Mouse (Mus musculus) urinary bladder, postnatal 36 days (tissue): ENCODE measurements around the gene H1f0.
"Not testable (repeated sequence)": the region's sequence is repeated elsewhere in the genome, so short reads cannot be mapped to it uniquely, and the experiment has no call there.

ENCODE experiments used
- DNase-seq, 2 experiments: peaks; one replicate each; pipeline ENCODE4 v3.0.0; 2022; ENCODE audit warnings: low spot score in 2 of 2, mixed read lengths in 1 of 2

The H1f0 gene

DNA sequence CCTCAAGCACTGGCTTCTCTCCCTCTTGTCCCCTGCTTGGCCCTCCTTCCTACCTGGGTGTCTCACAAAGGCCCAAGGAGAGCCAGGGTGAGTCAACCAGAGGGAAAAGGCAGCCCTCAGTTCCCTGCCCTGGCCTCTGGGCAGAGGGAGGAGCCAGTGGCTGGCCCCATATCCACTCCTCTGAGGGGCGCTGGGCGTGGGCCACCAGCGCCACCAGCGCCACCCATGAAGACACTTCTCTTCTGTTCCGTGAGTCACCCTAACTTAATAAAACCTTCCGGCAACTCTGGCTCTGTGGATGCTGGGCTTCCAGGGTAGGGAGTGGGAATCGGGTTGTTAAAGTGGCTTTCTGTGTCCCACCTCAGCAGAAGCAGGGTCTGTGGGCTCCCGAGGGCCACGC lies 22.7 kb upstream of the H1f0 start:
- no peak for DNase-seq

DNA sequence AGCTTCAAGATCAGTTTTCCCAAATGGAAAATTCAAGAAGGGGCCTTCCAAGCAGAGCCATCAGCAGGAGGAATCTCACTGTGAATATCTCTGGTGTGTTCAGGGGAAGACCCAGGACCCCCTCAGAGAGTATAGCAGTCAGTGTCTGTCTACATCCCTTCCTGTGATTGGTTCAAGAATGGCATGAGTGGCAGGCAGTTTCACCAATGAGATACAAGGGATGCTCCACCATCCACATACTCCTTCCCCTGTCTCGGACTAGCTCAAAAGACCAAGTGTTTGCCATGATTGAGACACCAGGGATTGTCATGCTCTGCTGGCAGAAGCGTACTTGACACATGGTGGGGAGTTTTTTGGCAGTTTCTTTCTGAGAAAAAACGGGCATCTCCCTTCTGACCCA lies 21.6 kb upstream of the H1f0 start:
- DNase-seq = no peak

DNA sequence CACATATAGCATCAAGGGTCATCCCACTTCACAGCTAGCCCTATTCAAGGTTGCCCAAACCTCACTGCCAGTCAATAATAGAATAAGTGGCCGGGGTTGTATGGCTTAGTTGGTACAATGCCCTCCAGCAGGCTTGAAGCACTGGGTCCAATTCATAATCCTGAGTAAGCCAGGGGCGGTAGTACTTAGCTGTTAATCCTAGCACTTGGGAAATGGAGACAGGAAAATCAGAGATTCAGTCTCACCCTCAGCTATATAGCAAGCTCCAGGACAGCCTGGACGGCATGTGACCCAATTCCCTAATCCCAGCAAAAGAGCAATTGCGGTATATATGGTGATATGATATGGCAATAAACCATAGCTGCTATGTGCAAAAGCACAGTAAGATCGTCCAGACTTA lies 21.2 kb upstream of the H1f0 start:
- no peak for DNase-seq

DNA sequence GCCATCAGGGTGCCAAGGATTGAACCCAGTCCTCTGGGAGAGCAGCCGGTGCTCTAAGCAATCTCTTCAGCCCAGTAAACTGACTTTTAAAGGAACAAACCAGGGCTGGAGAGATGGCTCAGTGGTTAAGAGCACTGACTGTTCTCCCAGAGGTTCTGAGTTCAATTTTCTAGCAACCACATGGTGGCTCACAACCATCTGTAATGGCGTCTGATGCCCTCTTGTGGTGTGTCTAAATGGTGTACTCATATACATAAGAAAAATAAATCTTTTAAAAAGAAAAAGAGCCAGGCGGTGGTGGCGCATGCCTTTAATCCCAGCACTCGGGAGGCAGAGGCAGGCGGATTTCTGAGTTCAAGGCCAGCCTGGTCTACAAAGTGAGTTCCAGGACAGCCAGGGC lies 20.4 kb upstream of the H1f0 start:
- not testable (repeated sequence) for DNase-seq

DNA sequence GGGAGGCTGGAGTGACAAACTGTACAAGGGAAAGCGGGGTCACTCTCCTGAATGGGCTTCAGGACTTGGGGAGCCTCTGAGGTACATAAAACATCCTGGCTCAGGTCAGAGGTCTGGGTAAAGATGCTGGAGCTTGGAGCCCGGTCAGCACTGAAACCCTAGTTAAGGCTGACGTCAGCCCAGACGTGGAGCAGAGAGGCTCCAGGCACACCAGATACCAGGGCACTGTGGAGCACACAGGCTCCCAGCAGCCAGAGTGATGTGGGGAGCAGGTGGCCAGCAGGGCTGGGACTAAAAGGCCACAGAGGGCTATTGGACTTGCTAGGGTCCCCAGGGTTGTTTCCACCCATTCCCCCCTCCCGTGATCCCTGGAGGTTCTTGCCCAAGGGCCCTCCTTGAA lies 18.5 kb upstream of the H1f0 start:
- DNase-seq = no peak

DNA sequence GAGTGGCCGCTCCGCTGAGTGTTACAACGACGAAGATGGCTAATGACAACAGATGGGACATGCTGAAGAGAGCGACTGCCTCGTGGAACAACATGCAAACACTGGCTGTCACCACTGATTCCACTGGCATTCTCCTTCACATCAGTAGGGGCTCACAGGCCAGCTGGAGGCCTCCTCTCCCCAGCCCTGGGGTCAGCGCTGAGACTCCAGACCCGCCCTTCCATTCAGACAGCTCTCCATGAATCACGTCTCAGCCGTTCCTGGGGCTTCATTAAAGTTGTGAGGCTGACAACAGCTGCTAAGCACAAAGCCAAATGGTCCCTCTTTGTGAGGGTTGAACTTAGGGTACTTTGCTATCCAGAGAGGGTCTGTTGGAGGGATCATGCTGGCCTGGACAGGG lies 16.7 kb upstream of the H1f0 start:
- no peak for DNase-seq

DNA sequence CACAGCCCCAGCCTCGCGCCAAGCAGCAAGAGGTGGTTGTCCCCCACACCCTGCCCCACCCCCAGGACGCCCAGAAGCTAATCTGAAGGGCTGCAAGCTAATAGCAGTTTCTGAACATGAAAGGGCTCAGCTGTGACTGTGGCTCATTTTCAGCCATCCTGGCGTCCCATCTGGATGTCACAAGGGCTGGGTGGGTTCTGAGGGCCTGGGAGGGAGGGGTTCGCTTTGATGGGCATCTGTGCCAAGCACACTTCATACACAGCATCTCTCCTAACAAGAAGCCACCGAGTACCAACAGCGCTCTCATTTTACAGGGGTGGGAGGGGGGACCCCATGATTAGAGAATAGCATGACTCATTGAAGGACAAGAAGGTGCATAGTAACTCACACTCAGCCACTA lies 14.9 kb upstream of the H1f0 start:
- no peak for DNase-seq

DNA sequence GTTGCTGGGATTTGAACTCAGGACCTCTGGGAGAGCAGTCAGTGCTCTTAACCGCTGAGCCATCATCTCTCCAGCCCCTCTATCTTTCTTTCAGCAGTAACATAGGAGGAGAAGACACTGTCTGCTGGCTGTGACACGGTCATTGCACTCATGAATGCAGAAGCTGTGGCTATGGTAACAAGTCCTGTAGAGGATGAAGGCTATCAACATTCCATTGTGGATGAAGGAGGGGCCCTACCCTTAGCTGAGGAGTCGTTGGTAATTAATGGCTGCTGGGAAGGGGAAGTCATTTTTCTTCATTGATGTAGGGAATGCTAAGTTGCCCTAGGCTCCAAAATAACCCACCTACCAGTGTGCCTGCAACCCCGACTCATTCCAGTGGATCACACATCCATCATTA lies 10.1 kb upstream of the H1f0 start:
- DNase-seq = no peak

DNA sequence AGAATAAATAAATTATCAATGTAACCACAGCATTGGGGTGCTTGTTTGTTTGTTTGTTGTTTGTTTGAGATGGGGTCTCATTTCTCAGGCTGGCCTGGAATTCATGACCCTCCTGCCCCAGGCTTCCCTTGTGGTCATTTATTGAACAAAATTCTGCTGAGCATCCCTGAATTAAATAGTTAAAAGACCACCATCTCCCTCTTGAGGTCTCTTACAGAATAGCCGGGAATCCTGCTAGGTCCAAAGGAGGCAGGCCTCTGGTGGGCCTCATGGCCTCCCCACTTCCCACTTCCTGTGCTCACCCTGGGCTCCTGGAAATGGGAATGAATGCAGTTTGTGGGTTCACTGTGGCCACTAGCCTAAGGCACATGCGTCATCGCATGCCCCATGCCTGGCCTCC lies 9.4 kb upstream of the H1f0 start:
- DNase-seq = no peak

DNA sequence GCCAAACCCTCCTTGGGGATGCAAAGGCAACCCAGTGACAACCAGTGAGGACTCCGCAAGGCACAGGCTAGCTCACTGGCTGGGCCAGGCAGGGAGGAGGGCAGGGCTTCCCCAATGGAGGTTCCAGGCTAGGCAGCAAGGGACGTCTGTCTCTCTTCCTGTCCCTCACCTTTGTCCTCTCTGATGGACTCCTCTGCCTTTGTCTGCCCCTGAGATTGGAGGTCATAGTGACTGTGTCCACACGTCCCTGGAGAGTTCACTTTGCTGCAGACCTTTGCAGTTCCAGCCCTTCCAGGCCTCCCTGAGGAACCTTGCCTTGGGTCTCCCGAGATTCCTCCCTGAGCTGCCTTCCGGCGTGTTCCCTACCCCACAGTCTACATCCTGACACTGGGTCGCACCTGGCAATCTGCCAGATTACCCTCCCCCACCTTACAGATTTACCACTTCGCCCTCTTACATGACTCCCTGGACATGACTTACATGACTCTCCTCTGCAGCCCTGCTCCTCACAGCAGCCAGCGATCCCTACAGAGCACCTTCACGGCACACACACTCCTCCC lies 5.5 kb upstream of the H1f0 start:
- no peak for DNase-seq

DNA sequence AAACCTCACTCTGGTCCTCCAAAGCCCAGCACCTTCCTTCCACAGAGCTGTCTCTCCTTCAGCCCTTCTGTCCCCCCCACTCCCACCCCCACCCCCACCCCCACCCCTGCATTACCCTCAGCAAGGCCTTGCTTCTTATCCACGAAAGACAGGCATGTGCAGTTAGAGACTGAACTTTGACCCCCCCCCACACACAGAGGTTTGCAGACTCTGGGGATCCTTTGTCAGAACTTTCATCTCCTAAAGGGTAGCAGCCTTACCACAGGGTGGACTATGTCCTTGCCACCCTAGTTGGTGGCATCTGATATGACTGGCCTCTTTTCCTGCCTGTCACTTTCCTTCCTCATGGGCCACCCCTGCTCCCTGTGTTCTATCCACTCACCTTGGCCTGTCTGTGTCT lies 4.9 kb upstream of the H1f0 start:
- DNase-seq = no peak

DNA sequence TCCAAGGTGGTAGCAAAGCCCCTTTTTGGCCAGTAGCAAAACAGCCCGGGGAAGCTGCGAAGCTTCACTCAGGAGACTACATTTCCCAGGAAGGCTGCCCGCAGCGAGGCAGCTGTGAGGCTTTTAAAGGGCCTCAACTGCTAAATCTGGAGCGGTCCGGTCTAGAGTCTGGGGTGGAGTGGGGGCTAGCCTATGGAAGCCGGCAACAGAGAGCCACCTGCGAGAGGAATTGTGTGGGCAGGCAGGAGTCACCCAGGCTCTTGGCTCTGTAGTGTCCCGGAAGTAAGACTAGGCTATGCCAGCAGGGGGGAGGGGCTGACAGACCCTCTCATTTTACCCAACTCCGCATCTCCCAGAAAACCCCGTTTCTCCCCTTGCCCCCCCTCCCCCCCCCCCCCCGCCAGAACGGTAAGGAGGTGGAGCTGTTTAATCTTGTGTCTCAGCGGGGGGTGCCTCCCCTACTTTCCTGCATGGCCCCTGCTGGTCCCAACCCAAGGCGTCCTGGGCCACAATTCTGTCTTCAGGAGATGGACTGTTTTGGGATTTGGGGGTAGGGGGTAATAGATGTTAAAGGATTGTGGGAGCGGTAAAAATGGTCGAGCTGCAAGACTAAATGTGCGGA lies 2.5 kb upstream of the H1f0 start:
- DNase-seq = no peak

DNA sequence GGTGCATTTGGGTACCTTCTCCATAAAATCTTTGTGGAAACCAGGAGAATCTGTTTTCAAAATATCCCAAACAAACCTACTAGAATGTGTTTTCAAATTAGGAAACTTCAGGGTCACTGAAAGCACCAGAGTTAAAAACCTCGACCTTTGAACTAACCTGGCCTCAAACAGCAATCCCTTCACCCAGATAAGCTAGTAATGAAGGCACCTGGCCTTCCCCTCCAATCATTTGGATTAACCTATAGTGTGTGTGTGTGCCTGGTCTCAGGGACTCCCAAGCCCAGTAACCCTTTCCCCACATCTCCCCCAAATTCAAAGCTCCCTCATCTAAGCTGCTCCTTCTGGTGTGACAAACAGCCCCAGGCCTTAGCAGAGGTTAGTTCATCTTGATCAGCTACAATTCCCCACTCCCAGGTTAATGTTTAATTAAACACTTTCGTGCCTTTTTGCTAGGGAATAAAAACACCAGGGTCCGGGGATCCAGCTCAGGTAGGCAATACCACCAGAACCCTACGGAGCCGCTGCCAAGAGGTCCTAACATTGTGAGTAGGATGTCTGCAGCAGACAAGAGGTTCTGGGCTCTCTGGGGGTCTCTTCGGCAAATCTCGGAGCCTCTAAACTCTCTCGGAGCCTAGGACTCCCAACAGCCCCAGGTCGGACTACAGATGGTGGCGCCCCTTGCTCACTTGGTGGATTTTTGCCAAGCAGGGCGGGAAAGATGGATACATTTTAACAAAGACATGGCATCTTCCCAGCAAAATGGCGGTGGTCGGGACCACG lies 1.5 kb upstream of the H1f0 start:
- DNase-seq = no peak

DNA sequence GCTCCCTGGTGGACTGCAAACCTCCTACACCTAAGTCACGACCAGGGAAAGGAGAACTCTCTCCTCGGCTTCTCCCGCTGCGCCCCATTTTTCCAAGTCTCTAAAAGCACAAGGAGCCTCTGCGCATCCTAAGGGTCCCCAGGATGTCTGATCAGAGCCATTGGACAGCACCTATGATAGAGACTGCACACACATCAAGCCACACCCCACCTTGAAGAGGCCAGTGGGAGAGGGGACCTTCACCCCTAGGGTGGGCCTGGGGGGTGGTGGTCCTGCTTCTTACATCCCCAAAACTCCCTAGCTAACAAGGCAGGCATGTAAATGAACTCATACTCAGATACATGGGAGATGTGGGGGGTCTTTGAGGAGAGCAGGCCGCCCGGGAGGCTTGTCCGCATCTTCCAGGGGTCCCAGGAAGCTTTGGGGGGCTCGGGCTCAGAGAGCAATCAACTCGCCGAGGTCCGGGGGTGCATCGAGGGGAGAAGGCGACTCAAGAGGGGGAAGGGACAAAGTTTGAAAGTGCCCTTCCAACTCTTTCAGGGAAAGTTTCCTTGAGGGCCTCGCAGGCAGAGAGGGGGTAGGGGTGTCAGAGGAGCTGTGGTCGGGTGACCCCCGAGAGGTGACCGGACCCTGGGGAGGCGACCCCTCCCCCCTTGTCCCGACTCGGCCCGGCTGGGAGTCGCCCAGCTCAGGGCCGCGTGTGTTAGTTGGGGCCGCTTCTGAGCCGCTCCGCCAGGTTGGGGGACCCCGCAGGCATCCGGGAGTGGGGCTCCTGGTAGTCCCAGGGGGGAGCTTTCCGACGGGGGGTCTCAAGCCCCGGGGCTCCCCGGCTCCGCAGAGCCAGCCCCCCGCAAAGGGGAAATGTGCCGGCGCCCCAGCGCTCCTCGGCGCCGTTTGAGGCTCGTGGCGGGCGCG lies 702 bp upstream of the H1f0 start:
- DNase-seq = no peak

DNA sequence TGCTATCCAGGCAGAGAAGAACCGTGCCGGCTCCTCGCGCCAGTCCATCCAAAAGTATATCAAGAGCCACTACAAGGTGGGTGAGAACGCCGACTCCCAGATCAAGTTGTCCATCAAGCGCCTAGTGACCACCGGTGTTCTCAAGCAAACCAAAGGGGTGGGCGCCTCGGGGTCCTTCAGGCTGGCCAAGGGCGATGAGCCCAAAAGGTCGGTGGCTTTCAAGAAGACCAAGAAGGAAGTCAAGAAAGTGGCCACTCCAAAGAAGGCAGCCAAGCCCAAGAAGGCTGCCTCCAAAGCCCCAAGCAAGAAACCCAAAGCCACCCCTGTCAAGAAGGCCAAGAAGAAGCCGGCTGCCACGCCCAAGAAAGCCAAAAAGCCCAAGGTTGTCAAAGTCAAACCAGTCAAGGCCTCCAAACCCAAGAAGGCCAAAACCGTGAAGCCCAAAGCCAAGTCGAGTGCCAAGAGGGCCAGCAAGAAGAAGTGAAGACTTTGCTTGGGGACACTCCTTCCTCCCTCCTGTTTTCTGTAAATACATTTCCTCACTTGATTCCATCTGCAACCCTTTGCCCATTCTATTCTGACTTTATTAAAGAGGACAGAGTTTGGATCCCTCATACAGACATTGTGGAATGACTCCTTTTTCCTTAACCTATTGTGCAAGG lies 704 bp downstream of the H1f0 start:
- no peak for DNase-seq

DNA sequence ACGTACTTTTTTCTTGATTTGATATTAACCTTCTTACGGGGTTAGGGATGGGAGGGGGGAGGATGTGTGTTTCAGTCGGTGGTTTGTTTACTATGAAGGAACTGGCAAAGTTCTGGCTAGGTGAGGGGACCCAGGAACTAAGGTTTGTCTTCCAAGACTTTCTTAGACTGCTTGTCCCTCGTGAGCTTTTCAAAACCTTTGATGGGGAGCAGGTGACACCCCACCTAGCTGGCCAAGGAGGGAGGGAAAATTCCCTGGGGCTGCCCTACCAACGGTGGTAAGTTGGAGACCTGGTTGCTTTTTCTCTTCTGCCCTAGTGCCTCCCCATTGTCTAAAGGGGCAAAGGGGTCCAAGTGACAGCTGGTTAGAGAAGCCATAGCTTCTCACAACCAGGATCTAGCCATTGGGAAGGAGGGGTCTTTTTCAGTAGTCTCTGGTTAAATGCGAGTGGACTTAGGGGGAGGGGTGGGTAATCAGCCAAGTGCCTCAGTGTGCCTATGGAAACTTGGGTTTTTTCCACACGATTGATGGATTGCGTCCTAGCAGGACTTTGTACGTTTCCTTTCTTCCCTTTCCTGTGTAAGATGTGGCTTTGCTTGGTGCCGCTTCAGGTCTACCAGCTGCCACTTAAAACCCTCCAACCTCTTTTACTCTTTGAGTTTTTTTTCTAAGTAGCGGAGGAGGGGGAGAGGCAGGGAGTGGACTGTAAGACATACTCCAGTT lies 1.4 kb downstream of the H1f0 start:
- DNase-seq = no peak

DNA sequence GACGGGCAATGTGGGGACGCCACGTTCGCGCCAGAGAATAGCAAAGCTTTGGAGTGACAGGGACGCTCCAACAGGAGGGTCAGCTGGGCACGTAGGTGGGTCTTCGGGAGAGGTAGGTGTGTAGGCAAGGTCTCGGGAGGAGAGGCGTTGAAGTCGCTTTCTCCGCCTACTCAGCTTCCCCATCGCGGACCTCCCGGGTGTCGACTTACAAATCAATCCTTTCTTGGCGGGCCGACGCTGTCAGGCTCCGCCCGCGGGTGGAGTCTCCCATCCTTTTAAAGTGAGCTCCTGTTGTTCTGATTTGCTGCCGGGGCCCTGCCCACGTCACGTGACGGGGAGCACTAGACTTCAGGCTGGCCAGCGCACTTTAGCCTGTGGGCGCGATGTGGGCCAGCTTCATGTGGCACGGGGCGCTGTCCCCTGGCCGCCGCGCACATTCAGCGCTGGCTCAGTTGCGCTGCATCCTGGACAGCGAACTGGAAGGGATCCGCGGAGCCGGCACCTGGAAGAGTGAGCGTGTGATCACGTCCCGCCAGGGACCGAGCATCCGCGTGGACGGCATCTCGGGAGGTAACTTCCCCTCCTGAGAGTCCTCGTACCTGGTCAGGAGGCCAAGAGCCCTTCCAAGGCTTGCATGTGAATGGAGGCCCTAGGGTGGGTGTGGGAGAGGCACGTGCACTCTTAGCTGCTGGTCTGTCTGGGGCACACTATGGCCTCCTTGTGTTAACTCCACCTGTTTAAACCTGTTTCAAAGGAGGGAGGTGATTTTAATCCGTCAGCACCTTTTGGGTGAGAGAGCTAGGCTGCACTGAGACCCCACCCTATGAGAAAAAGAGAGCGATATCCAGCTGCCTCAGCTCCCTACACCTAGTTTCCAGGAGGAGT lies 2.5 kb downstream of the H1f0 start:
- DNase-seq = peak; percentile 87 to 90

DNA sequence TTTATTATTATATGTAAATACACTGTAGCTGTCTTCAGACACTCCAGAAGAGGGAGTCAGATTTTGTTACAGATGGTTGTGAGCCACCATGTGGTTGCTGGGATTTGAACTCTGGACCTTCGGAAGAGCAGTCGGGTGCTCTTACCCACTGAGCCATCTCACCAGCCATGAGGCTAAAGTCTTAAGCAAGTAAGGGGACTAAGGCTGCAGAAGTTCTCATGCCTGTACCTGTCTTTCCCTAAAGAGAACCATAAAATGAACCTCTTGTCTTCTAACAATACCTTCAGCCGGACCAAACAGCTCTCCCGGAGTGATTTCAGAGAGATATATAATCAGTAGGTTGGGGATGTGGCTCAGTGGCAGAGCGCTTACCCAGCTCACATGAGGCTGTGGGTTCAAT lies 3.7 kb downstream of the H1f0 start:
- DNase-seq = not testable (repeated sequence)

DNA sequence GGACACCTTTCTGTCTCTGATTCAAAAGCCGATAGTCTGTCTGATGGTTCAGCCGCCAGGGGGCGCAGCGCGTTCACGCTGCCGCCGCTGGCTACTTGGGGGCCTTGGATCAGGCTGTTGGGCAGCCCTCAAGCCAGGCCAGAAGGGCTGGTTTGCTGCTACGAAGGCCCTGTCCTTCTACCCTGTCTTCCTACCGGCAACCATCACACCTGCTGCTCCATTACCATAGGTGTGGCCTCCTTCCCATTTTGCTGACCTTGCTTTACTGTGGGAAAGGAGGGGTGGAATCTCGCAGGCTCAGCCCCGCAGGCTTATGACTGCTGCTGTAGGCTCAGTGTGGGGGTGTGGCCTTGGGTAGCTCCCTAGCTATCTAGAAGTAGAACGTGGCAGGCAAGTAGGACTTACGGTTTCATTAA lies 9.7 kb downstream of the H1f0 start:
- peak; percentile 59 to 71 for DNase-seq

DNA sequence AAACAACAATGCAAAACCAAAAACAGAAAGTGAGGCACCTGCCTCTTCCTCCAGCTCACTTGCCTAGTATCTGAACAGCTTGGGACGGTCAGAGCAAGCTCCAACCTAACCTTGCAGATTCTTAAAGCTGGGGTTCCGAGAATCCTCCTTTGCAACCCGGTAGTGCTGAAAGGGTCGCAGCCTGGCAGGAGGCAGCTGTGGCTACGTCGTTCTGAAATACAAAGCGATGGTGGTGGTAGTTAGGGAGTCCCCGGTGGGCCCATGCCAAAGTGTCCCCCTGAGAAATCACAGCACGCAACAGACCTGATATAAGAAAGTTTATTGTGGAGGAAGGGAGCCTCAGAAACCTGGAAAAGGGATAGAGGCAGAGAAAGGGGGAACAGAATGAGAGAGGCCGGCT lies 10.1 kb downstream of the H1f0 start:
- no peak for DNase-seq
